Mouse (Mus musculus) heart, postnatal 10 days (tissue): ENCODE data around the gene Cox5b. TPM values are rescaled to one million over a fixed set of nuclear protein-coding genes. Genes with fewer than 3 reads are reported as not detected.

Source experiments
- DNase-seq, 2 experiments: peaks; one replicate each; pipeline ENCODE4 v3.0.0; 2021
- intact Hi-C: fragments of 180-260 bp; cut with DNase I; formaldehyde crosslinking; loops from one replicate; pipeline ENCODE4 v1.15.1; 2025
- total RNA-seq, 2 experiments: library from RNA; stranded (reverse); gene quantifications; 2 replicates each; pipeline ENCODE4 v1.2.3; 2021

Gene Cox5b
- total RNA-seq, 2 experiments from 2014 or later, result 2,031 to 2,046 TPM

DNA sequence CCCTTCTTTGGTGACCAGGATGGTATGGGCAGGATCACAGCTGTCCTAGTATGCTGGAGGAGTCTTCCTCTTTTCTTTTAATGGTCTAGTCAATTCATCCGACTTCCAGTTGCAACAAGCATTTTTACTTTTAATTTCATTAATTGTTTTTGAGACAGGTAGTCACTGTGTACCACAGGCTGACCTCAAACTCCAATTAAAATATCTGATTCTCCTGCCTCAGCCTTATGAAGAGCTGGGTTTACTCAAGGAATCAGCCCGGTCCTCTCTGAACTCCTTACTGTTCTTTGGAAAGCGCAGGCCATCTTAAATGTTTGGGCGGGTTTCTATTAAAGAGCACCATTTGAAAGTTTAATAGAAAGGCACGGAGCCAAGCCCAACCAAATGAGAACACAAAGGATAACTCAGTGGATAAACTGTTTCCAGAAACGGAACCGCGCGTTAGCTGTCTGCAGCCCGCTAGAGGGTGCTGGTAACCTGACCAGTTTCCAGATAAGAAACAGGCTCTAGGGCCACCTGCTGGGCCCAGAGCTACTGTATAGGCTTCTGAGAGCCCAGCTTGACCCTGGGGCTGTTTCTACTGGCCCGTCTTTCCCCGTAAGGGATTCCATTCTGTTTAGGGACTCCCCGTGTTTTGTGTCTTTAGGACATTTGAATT is 7.3 kb upstream of the Cox5b start:
- intact Hi-C loops, result loop anchor here (1.0 to 2.0 kb wide), 2 partner anchors 47 to 137 kb away; partner anchors contain the start of gene Ankrd39
- peak; percentile 86 to 87 for DNase-seq

DNA sequence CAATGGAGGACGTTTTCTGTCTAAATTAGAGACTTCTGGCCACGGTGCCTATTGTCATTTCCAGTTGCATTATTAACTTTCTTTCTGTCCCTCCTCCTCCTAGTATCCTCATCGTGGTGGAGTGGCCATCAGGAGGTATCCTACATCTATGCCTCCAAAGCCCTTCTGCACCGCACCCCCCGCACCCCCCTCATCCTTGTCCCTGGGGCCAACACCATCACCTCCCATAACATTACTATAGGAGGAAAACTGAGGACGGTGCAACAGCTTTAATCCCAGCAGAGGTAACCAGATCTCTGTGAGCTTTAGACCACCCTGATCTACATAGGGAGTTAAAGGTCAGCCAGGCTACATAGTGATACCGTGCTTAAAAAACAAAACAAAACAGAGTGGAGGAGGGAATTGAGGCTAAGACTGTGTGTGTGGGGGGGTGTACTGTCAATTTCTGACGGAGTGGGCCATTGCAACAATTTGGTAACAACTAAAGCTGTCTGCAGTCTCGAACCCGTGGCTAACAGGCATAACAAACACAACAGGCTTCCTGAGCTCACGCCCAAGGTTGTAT is 496 bp upstream of the Cox5b start:
- no peak for DNase-seq
- intact Hi-C loops, result no loop called here

GRCm38 (mm10) chr1:36694871-36695270 is 3.6 kb downstream of the Cox5b start:
- intact Hi-C loops, result no loop called here
- no peak for DNase-seq

- intact Hi-C loops, result no loop called here
- no peak for DNase-seq
These were observed 5.2 kb downstream of the Cox5b start for GRCm38 (mm10) chr1:36696411-36696810.

- intact Hi-C loops, result no loop called here
- no peak for DNase-seq
These were observed 5.8 kb downstream of the Cox5b start for GRCm38 (mm10) chr1:36697030-36697429.

DNA sequence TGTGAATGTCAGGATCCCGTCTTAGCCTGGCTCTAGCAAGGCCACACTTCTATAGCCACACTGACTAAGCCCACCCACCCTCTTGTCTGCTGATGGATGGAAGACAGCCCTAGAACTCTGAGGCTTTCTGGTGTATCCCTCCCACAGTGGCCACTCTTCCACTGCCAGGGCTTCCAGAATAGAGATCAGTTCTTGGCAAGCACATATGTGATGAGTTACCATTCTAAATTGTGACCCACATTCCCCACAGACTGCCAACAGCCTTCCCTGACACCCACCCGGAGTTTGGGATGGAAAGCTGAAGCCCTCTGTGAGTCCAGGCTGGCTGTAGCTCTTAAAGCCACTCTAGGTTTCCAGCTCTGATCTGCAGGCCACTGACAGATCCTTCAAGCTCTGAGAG is 15.9 kb downstream of the Cox5b start:
- DNase-seq, result no peak
- intact Hi-C loops, result no loop called here

DNA sequence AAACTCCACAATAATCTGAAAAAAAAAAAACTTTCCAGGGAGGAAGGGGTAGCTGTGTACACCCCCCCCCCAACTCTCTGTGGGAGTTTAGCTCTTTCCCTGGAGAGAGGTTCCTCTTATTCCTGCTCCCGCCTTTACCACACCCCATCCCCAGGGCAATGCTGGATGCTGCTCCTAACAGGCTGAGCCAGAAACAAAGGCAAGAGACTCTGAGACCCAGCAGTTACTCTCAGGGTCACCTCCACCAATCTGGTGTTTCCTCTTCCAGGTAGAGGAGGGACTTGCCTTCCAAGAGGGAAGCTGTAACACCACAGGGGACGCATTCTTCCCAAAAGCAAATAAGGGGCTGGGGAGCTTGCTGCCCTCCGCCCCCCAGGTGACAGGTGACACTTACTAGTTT is 16.5 kb downstream of the Cox5b start:
- intact Hi-C loops, result loop anchor here (2.0 kb wide), 1 partner anchor 15 kb away; no protein-coding TSS in a partner anchor
- DNase-seq, result no peak

DNA sequence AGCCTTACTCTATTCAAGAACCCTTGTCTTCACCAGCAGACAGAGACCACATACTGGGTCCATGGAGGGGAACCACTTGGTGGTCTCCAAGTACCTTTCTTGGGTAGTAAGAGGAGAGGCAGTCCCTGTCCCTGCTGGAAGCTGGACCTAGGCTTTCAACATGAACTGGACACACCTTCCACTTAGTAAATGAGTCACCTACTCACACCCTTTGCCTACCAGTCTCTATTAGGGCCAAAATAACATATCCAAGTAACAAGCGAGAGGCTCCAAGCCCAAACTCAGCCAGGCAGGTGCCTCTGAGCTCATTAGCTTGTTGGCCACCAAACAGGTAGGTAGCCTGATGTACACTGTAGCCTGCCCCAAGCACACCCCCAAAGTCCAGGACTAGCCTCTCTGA is 17.4 kb downstream of the Cox5b start:
- DNase-seq, result no peak
- intact Hi-C loops, result loop anchor here (2.0 kb wide), 1 partner anchor 16 kb away; no protein-coding TSS in a partner anchor

DNA sequence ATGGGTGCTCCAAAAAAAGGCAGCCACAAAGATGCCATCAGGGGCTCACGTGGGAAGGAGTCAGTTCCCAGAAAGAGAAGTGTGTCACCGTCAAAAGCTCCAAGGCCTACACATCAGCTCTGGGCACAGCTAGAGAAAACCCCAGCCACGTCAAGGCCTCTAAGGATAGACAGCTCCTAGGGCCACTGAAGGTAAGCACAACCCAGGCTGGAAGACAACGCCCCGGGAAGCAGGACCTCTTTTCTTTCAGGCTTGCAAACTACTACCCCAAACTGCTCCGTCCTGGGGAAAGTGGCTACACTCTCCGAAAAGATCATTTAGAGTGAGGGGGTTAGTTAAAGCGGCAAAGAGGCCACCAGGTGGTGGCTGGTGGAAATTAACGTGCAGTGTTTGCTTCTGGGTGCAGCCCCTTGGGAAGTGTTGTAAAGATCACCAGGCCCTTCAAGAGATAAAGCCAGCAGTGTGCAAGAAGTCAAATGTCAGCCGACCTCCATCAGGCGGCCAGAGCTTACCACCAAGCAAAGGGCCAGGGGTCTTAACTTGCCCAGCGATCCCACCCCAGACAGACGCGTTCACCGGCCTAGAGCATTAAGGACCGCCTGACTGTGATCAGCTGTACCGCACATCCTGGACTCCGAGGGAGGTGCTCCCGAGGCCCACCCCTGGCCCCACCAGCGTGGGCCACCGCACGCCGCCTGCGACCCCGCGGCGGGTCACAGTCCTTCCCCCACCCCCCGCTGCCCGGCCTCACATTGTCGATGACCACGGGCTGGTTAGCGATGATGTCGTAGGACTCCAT is 18.0 kb downstream of the Cox5b start:
- intact Hi-C loops, result loop anchor here (2.0 kb wide), 1 partner anchor 16 kb away; no protein-coding TSS in a partner anchor
- peak; percentile 41 to 59 for DNase-seq

DNA sequence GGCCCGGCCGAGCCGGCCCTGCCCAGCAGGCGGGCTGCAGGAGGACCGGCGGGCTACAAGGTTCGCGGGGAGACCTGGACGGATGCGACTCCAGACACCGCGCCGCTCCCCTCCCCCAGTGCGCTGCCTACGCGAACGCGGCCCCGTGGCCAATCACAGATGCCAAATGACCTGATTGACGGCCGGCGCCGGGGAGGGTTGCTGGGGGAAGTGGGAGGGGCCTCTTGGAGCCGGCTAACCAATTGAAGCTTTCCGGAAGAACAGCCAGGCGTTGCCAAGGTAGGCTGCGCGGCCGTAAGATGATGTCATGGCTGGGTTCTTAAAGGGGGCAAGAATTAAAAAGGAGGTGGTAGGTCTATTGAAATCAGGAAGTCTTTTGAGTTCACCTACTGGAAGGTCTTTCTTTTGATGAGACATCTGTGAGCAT is 18.6 kb downstream of the Cox5b start, which contains the start of gene 4933424G06Rik:
TSS of gene 4933424G06Rik (plus strand) at position 296 of the 427 bp plus-strand sequence.
- intact Hi-C loops, result loop anchor here (2.0 kb wide), 1 partner anchor 17 kb away; no protein-coding TSS in a partner anchor
- peak; percentile 98 to 99 for DNase-seq

DNA sequence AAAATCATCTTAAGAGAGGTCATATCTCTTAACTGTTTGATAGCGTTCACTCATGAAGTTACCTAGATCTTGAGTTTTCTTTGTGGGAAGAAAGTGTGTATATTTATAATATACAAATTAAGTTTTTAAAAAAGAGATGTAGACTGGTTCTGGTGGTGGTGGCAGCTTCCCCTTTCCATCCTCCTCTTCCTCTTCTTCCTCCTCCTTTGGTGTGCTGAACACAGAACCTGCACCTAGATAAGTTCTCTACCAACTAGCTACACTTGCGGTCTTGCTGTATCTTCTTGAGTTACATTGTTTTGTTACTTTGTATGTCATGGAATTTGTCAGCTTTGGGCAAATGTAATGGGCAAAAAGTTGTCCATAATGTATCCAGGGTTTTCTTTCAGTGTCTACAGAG is 19.9 kb downstream of the Cox5b start:
- no peak for DNase-seq
- intact Hi-C loops, result no loop called here

DNA sequence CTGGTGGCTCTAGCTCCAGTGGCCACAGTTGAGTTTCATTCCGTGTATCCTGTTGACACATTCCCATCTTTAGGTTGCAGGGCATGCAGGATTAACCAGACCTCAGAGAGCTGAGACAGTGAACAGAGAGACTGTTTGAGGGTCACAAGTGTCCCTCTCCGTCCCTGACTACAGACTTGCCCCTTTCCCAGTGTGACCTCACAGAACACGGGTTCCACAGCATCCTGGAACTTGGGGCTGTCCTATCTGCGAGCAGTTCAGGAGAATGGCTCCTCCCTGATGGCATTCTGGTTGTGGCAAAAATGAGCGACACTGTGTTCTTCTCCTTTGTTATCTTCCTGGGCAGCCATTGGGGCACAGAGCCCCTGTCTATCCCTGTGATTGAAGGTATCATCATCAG is 23.1 kb downstream of the Cox5b start, which contains the start of gene Actr1b:
TSS of gene Actr1b (minus strand) at position 112 of the 400 bp plus-strand sequence.
- intact Hi-C loops, result no loop called here
- no peak for DNase-seq

GRCm38 (mm10) chr1:36718786-36719185 is 27.5 kb downstream of the Cox5b start:
- DNase-seq, result no peak
- intact Hi-C loops, result no loop called here

DNA sequence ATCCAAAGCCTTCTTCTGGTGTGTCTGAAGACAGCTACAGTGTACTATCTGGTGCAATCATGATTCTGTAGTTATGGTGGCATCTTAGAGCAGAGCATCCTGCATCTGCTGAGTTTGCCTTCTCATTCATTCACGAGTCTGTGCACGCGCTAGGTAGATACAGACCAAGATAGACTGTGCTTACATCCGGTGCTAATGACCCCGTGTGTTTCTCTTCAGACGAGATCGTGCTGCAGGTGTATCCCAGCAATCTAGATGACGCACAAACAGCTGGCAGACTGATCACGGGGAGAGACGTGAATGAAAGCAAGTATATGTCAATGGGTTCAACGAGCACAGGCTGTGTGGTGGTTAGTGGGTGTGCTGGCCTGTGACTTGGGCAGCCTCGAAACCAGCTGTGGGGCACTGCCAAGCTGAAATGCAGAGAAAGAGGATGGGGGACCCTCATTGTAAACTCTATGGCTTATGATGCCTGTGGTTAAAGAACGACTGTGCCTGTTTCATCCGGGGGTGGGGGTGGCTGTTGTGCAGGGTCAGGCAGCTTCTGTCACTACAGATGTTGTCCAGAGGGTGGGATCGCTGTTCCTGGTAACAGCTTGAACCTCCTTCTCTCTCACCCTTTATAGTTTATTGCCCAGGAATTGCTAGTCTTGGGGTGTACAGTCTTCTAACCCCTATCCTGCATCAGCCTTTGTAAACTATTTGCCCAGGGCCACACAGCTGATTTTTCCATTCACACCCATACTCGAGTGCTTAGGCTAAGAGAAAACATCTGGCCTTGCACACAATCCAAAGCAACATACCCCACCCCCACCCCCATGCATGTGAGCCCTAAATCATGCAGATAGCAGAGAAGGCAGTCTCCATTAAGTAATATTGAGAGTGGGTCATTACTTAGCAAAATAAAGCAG is 32.2 kb downstream of the Cox5b start:
- intact Hi-C loops, result no loop called here
- no peak for DNase-seq

- DNase-seq, result no peak
- intact Hi-C loops, result no loop called here
These were observed 32.8 kb downstream of the Cox5b start for GRCm38 (mm10) chr1:36724057-36724431.

- peak; percentile 84 to 90 for DNase-seq
- intact Hi-C loops, result loop anchor here (2.0 kb wide), 1 partner anchor 514 kb away; no protein-coding TSS in a partner anchor
These were observed 46.1 kb downstream of the Cox5b start for GRCm38 (mm10) chr1:36737300-36737699.

GRCm38 (mm10) chr1:36739231-36739630 is 48.0 kb downstream of the Cox5b start:
- no peak for DNase-seq
- intact Hi-C loops, result no loop called here

- intact Hi-C loops, result no loop called here
- no peak for DNase-seq
These were observed 51.8 kb downstream of the Cox5b start for GRCm38 (mm10) chr1:36743046-36743445.
